Mouse (Mus musculus): ENCODE measurements around the gene Ceacam18. TPM values are rescaled to one million over a fixed set of nuclear protein-coding genes. Genes with fewer than 3 reads are reported as not detected.

Gene Ceacam18
- polyA plus RNA-seq (2014; fragmentation: Nextera tagmentation; extraction: Ambion mirVana) = not detected in 2 replicates

DNA sequence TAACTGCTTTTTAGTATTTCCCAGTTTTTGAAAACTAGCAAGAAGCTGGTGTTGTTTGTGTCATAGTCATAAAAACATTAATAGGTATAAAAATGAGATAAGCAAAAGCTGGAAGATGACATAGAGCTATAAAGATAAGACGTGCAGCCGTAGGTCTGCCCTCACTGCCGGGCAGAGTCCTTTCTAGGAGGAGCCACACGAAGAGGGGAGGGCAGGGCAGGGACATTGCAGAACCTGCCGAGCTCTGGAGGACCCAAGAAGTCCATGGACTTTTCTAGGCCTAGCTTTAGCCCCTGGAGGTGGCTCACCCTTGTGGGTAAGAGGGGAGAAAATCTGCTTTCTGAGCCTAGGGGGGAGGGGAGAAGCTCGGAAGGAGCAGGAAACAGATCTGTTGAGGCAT is at the start of gene Ceacam18:
Gene Ceacam18 (plus strand): TSS at position 208 of the 400 bp plus-strand sequence.
- no peak within 1 kb of the TSS for H3K27ac ChIP-seq (ENCODE audit: low read depth, low read length)
- 46% methylated on average over 6 of the region's 6 CpGs for WGBS
- no peaks in the 10 kb centered on the region for H3K36me3 ChIP-seq (ENCODE audit: control insufficient read depth, insufficient read depth, low read length)
- no peaks in the 10 kb centered on the region for H3K4me1 ChIP-seq (replicated peaks; ENCODE audit: control insufficient read depth, insufficient read depth, low read length)
- no peaks in the 10 kb centered on the region for H3K9me3 ChIP-seq (ENCODE audit: control insufficient read depth, low read length)
- no peak within 1 kb of the TSS for H3K9ac ChIP-seq (ENCODE audit: low read depth, low read length)
- ATAC-seq (replicated peaks; ENCODE audit: low FRiP score) (no peak), DNase-seq (ENCODE audit: low spot score) (no peak)
- no peaks in the 10 kb centered on the region for H3K27me3 ChIP-seq (replicated peaks; ENCODE audit: control insufficient read depth, insufficient read depth, low read length)
- no peak within 1 kb of the TSS for H3K4me3 ChIP-seq (ENCODE audit: low read depth, low read length)
- no peak within 1 kb of the TSS for H3K4me2 ChIP-seq

DNA sequence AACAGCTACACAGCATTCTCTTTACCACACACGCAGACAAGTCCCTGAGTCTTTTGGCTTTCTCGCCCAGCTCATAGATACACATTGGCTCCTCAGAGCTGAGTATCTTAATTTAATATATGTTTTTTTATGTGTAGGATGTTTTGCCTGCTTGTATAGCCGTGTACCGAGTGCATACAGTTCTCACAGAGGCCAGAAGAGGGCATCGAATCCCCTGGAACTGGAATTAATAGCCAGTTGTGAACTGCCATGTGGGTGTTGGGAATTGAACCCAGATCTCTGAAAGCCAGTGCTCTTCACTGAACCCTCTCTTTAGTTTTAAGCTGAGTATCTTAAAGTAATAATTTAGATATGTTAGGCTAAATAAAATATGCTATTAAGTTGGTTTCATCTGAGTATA is 49.7 kb upstream of the Ceacam18 start:
- DNase-seq (ENCODE audit: low spot score) = no peak

GRCm38 (mm10) chr7:43601884-43602283 is 32.6 kb upstream of the Ceacam18 start:
- WGBS = 28% methylated on average over 5 of the region's 5 CpGs
- ATAC-seq (replicated peaks; ENCODE audit: low FRiP score) = no peak

More for the DNA sequence above, 49.7 kb upstream of the Ceacam18 start:
- Histone ChIP-seq H3K4me1 (replicated peaks; ENCODE audit: control insufficient read depth, insufficient read depth, low read length) (peaks cover 7% of the 10 kb centered on the region), H3K4me3 (ENCODE audit: low read depth, low read length) (no peak overlapping the region), H3K27ac (ENCODE audit: low read depth, low read length) (no peak overlapping the region), H3K9ac (ENCODE audit: low read depth, low read length) (no peak overlapping the region), H3K9me3 (ENCODE audit: control insufficient read depth, low read length) (no peaks in the 10 kb centered on the region), H3K4me2 (no peak overlapping the region), H3K36me3 (ENCODE audit: control insufficient read depth, insufficient read depth, low read length) (peaks cover 41% of the 10 kb centered on the region), H3K27me3 (replicated peaks; ENCODE audit: control insufficient read depth, insufficient read depth, low read length) (no peaks in the 10 kb centered on the region)
- no peak for ATAC-seq (replicated peaks; ENCODE audit: low FRiP score)
- WGBS = 89% methylated on average over 5 of the region's 5 CpGs

DNA sequence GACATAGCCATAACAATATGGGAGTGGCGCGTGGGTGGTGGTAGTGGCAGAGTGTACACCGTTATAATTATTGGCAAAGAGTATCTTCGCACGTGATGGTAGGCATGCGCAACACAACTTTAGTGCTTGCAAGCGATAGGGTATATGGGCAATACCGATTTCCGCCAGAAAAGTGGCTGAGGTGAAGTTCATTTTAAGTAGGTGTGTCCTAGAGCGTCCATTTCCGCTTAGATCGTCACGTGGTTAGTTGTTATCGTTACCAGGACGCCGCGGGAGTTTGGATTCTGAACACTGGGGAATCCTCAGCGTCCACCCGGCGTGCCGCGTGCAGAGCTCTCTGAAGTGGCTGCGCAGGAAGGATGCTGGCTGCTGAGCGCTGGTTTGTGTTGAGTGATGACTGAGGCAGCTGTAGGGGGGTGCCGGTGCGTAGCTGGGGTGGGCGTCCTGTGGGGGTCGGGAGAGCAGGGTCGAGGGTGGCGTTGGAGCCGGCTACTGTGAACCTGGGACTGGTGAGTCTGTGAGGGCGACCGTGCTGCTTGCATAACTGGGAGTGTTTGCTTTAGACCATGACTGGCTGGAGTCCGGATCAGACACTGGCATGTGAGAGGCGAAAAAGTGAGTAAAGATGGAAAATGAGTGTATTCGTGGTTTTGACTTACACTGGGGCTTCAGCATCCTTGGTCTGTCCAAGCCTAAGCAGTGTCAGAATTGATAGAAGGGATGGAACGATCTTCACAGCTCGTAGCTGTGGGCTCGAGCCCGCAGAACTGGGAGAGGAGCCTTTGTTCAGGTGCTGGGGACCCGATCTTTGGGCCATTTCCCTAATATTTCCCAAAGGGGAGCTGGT is 27.4 kb upstream of the Ceacam18 start, which contains the start of gene Zfp819:
Gene Zfp819 (plus strand): TSS at position 274 of the 847 bp plus-strand sequence.
- Histone ChIP-seq H3K27me3 (replicated peaks; ENCODE audit: control insufficient read depth, insufficient read depth, low read length) (no peaks in the 10 kb centered on the region), H3K4me3 (ENCODE audit: low read depth, low read length) (peak within 1 kb of the TSS; percentile 49), H3K27ac (ENCODE audit: low read depth, low read length) (no peak within 1 kb of the TSS), H3K9me3 (ENCODE audit: control insufficient read depth, low read length) (no peaks in the 10 kb centered on the region), H3K36me3 (ENCODE audit: control insufficient read depth, insufficient read depth, low read length) (no peaks in the 10 kb centered on the region), H3K9ac (ENCODE audit: low read depth, low read length) (no peak within 1 kb of the TSS), H3K4me2 (peak within 1 kb of the TSS; percentile 75), H3K4me1 (replicated peaks; ENCODE audit: control insufficient read depth, insufficient read depth, low read length) (peaks cover 3% of the 10 kb centered on the region; the same call in 1 of the 2 replicates)
- DNase-seq (ENCODE audit: low spot score) (peak; percentile 47), ATAC-seq (replicated peaks; ENCODE audit: low FRiP score) (peak; percentile 73)
- 15% methylated on average over 41 of the region's 41 CpGs for WGBS

More at GRCm38 (mm10) chr7:43601884-43602283, 32.6 kb upstream of the Ceacam18 start:
- Histone ChIP-seq H3K4me1 (replicated peaks; ENCODE audit: control insufficient read depth, insufficient read depth, low read length) (no peaks in the 10 kb centered on the region), H3K9ac (ENCODE audit: low read depth, low read length) (no peak overlapping the region), H3K9me3 (ENCODE audit: control insufficient read depth, low read length) (no peaks in the 10 kb centered on the region), H3K4me3 (ENCODE audit: low read depth, low read length) (no peak overlapping the region), H3K4me2 (no peak overlapping the region), H3K27me3 (replicated peaks; ENCODE audit: control insufficient read depth, insufficient read depth, low read length) (no peaks in the 10 kb centered on the region), H3K36me3 (ENCODE audit: control insufficient read depth, insufficient read depth, low read length) (no peaks in the 10 kb centered on the region), H3K27ac (ENCODE audit: low read depth, low read length) (no peak overlapping the region)
- no peak for DNase-seq (ENCODE audit: low spot score)

DNA sequence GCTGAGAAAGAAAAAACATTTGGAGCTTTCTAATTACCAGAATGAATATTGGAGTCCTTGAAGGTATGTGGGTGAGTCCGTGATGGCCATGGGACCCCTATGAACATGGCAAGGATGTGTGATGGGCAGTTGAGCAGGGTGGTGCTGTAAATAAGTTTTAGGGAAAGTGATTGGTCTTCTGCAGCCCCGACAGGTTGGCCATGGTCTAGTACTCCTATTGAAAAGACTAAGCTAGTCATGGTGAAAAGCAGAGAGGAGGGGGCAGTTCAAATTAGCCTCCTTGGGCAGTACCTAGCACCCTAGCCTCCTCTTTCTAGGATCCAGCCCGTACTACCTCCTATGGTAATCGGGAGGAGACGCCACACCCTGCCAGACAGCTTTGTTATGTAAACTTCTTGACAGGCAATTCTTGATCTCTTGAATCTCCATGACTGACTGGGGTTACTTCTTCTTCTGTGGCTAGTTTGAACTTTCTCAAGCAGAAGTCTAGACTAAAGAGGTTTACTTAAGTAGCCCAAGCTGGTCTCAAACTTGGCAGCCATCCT is 26.7 kb upstream of the Ceacam18 start:
- peaks cover 3% of the 10 kb centered on the region; the same call in 1 of the 2 replicates for H3K4me1 ChIP-seq (replicated peaks; ENCODE audit: control insufficient read depth, insufficient read depth, low read length)
- H3K27me3 ChIP-seq (replicated peaks; ENCODE audit: control insufficient read depth, insufficient read depth, low read length) = no peaks in the 10 kb centered on the region
- no peak overlapping the region for H3K9ac ChIP-seq (ENCODE audit: low read depth, low read length)
- H3K9me3 ChIP-seq (ENCODE audit: control insufficient read depth, low read length) = no peaks in the 10 kb centered on the region
- 41% methylated on average over 5 of the region's 5 CpGs for WGBS
- no peak overlapping the region for H3K27ac ChIP-seq (ENCODE audit: low read depth, low read length)
- H3K36me3 ChIP-seq (ENCODE audit: control insufficient read depth, insufficient read depth, low read length) = no peaks in the 10 kb centered on the region
- ATAC-seq (replicated peaks; ENCODE audit: low FRiP score) (no peak), DNase-seq (ENCODE audit: low spot score) (no peak)
- H3K4me2 ChIP-seq = no peak overlapping the region; the same call in 1 of the 2 replicates
- no peak overlapping the region for H3K4me3 ChIP-seq (ENCODE audit: low read depth, low read length)

DNA sequence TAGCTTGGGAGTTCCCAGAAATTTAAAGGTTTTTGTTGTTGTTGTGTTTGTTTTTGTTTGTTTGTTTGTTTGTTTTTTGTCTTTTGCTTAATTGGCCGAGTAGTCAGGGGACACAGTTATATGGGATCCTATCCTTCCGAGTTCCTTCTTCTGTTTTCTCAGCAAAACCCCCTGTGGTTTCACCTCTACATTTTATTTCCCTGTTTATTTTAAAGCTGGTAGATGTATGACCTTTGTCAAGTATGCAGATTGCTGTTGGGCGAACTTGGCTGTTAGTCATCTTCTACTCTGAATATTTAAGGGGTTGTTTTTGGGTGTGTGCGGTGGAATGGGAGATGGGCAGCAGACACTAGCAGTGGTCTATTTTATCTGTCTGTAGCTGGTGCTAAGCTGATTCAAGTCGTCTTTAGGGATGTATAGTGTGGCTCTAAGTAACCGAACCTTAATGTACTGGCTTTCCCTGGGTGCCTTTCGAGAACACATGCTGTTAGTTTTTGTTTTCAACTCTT is 26.1 kb upstream of the Ceacam18 start:
- ATAC-seq (replicated peaks; ENCODE audit: low FRiP score) (no peak), DNase-seq (ENCODE audit: low spot score) (no peak)
- Histone ChIP-seq H3K4me2 (no peak overlapping the region), H3K9me3 (ENCODE audit: control insufficient read depth, low read length) (no peaks in the 10 kb centered on the region), H3K36me3 (ENCODE audit: control insufficient read depth, insufficient read depth, low read length) (no peaks in the 10 kb centered on the region), H3K27ac (ENCODE audit: low read depth, low read length) (no peak overlapping the region), H3K27me3 (replicated peaks; ENCODE audit: control insufficient read depth, insufficient read depth, low read length) (no peaks in the 10 kb centered on the region), H3K4me3 (ENCODE audit: low read depth, low read length) (no peak overlapping the region), H3K4me1 (replicated peaks; ENCODE audit: control insufficient read depth, insufficient read depth, low read length) (peaks cover 3% of the 10 kb centered on the region; the same call in 1 of the 2 replicates), H3K9ac (ENCODE audit: low read depth, low read length) (no peak overlapping the region)
- WGBS = 69% methylated on average over 7 of the region's 7 CpGs

DNA sequence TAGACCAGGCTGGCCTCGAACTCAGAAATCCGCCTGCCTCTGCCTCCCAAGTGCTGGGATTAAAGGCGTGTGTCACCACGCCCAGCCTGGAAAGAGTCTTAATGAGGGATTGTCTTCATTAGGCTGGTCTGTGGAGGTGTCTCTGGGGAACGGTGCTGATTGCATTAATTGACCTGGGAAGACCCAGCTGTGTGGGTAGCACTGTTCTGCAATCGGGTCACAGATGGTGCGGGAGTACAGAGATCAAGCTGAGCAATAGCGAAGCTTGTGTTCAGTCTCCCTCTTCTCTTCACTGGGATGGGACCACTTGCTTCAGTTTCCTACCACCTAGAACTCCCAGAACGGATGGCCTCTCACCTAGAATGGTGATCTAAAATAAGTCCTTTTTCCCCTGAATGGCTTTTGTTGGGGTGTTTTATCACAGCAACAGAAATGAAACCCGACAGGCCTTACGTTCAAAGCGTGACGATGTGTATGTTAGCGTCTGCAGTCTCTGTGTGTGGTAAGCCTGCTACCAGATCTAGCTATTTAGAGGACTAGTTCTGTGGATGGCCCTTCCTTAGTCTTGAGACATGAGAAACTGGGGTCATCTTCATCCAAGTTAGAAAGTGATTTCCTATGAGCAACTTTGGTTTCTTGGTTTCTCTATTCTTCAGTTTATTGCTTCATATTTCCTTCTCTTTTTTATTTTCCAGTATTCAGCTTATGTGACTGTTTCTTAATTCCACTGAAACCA is 20.5 kb upstream of the Ceacam18 start:
- H3K27me3 ChIP-seq (replicated peaks; ENCODE audit: control insufficient read depth, insufficient read depth, low read length) = no peaks in the 10 kb centered on the region
- ATAC-seq (replicated peaks; ENCODE audit: low FRiP score) = no peak
- H3K9me3 ChIP-seq (ENCODE audit: control insufficient read depth, low read length) = no peaks in the 10 kb centered on the region
- H3K4me3 ChIP-seq (ENCODE audit: low read depth, low read length) = no peak overlapping the region
- H3K9ac ChIP-seq (ENCODE audit: low read depth, low read length) = no peak overlapping the region
- WGBS = 92% methylated on average over 14 of the region's 14 CpGs
- no peak for DNase-seq (ENCODE audit: low spot score)
- no peaks in the 10 kb centered on the region for H3K36me3 ChIP-seq (ENCODE audit: control insufficient read depth, insufficient read depth, low read length)
- no peaks in the 10 kb centered on the region for H3K4me1 ChIP-seq (replicated peaks; ENCODE audit: control insufficient read depth, insufficient read depth, low read length)
- H3K4me2 ChIP-seq = no peak overlapping the region
- no peak overlapping the region for H3K27ac ChIP-seq (ENCODE audit: low read depth, low read length)

GRCm38 (mm10) chr7:43622927-43623326 is 11.6 kb upstream of the Ceacam18 start:
- H3K27ac ChIP-seq (ENCODE audit: low read depth, low read length) = no peak overlapping the region
- no peaks in the 10 kb centered on the region for H3K4me1 ChIP-seq (replicated peaks; ENCODE audit: control insufficient read depth, insufficient read depth, low read length)
- H3K9me3 ChIP-seq (ENCODE audit: control insufficient read depth, low read length) = no peaks in the 10 kb centered on the region
- H3K4me2 ChIP-seq = no peak overlapping the region
- no peak overlapping the region for H3K4me3 ChIP-seq (ENCODE audit: low read depth, low read length)
- ATAC-seq (replicated peaks; ENCODE audit: low FRiP score) (no peak), DNase-seq (ENCODE audit: low spot score) (no peak)
- 66% methylated on average over 7 of the region's 7 CpGs for WGBS
- H3K9ac ChIP-seq (ENCODE audit: low read depth, low read length) = no peak overlapping the region
- no peaks in the 10 kb centered on the region for H3K27me3 ChIP-seq (replicated peaks; ENCODE audit: control insufficient read depth, insufficient read depth, low read length)
- H3K36me3 ChIP-seq (ENCODE audit: control insufficient read depth, insufficient read depth, low read length) = no peaks in the 10 kb centered on the region

All from liver, embryonic 11.5 days (tissue).